Mouse (Mus musculus) liver, embryonic 15.5 days (tissue): ENCODE data around the gene Rnase12. TPM values are rescaled to one million over a fixed set of nuclear protein-coding genes. Genes with fewer than 3 reads are reported as not detected.
"Not testable (repeated sequence)": the region's sequence is repeated elsewhere in the genome, so short reads cannot be mapped to it uniquely, and the experiment has no call there.

ENCODE experiments used
- ATAC-seq: fragments of 200-750 bp; cut with Nextera tagmentation; 2 replicates; pipeline ENCODE4 v1.8.0; 2017; ENCODE audit warnings: moderate number of reproducible peaks, mild to moderate bottlenecking, moderate library complexity; ENCODE audit not compliant: insufficient read depth
- H3K27ac ChIP-seq: fragments of 300-500 bp; sonication (generic); replicated peaks from 2 replicates; pipeline ENCODE4 v1.5.1; 2015; ENCODE audit warnings: mild to moderate bottlenecking, inconsistent platforms
- H3K27me3 ChIP-seq: fragments of 300-500 bp; sonication (generic); 2 replicates; pipeline ENCODE4 v1.6.1; 2015; ENCODE audit warnings: mild to moderate bottlenecking, inconsistent platforms
- H3K36me3 ChIP-seq: fragments of 300-500 bp; sonication (generic); replicated peaks from 2 replicates; pipeline ENCODE4 v1.6.1; 2015; ENCODE audit warnings: moderate library complexity, mild to moderate bottlenecking, inconsistent platforms
- H3K4me1 ChIP-seq: fragments of 300-500 bp; sonication (generic); replicated peaks from 2 replicates; pipeline ENCODE4 v1.6.1; 2015; ENCODE audit warnings: inconsistent platforms
- H3K4me2 ChIP-seq: fragments of 300-500 bp; sonication (generic); 2 replicates; pipeline ENCODE4 v1.6.1; 2015; ENCODE audit warnings: moderate library complexity, mild to moderate bottlenecking, inconsistent platforms
- H3K4me3 ChIP-seq: fragments of 300-500 bp; sonication (generic); replicated peaks from 2 replicates; pipeline ENCODE4 v1.5.1; 2015; ENCODE audit warnings: mild to moderate bottlenecking, inconsistent platforms
- H3K9ac ChIP-seq: fragments of 300-500 bp; sonication (generic); 2 replicates; pipeline ENCODE4 v1.6.1; 2015; ENCODE audit warnings: moderate library complexity, mild to moderate bottlenecking, inconsistent platforms
- H3K9me3 ChIP-seq: fragments of 300-500 bp; sonication (generic); replicated peaks from 2 replicates; pipeline ENCODE4 v1.6.1; 2016; ENCODE audit warnings: inconsistent platforms
- WGBS: fragments of 180-500 bp; shearing (Covaris S2); methylation state at CpG from one replicate; pipeline ENCODE4 v1.1.7; 2015; ENCODE audit warnings: mixed read lengths; ENCODE audit not compliant: insufficient replicate concordance; 5-methylcytosine and 5-hydroxymethylcytosine counted together
- polyA plus RNA-seq: library from polyadenylated mRNA; unstranded; fragments of >200 nt; fragmentation: Nextera tagmentation; extraction: Ambion mirVana; gene quantifications from 2 replicates; pipeline ENCODE4 v1.2.1, GENCODE M21; 2015

Gene Rnase12
- polyA plus RNA-seq = 1.2 and 1.7 TPM in 2 replicates

GRCm38 (mm10) chr14:51057401-51057831 is at the start of gene Rnase12:
Rnase12 (minus strand) TSS chr14:51057661.
- no peaks in the 10 kb centered on the region for H3K27me3 ChIP-seq
- 7% methylated on average over 9 of the region's 9 CpGs for WGBS

DNA sequence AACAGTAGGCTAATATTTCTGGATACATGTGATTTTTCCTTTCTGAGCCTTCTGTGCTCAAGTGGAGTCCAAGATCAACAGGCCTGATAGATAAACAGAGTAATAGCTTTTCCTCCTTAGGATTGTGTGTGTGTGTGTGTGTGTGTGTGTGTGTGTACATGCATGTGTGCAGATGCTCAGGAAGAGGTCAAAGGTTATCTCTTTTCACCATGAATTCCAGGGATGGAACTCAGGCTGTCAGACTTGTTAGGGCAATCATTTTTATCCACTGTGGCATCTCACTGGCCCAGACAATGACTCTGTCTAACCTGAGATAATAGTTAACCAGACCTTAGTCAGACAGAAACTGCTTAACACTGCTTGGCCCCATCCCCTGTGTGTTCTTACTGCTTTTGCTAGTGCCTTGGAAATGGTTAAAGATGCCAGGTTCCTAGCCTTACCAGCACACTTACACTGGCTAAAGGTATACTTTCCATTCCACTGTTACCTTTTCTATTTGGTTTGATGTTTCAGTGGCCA is 49.0 kb upstream of the Rnase12 start:
- no peak overlapping the region for H3K4me3 ChIP-seq
- H3K36me3 ChIP-seq = no peaks in the 10 kb centered on the region
- no peak for ATAC-seq
- no peak overlapping the region for H3K9ac ChIP-seq
- H3K9me3 ChIP-seq = no peaks in the 10 kb centered on the region
- H3K27ac ChIP-seq = no peak overlapping the region
- no peaks in the 10 kb centered on the region for H3K27me3 ChIP-seq
- peaks cover 21% of the 10 kb centered on the region for H3K4me1 ChIP-seq
- H3K4me2 ChIP-seq = no peak overlapping the region

More at GRCm38 (mm10) chr14:51057401-51057831, at the start of gene Rnase12:
- Histone ChIP-seq H3K4me3 (no peak within 1 kb of the TSS), H3K4me1 (peaks cover 11% of the 10 kb centered on the region), H3K9me3 (no peaks in the 10 kb centered on the region), H3K36me3 (no peaks in the 10 kb centered on the region), H3K9ac (no peak within 1 kb of the TSS), H3K27ac (no peak within 1 kb of the TSS), H3K4me2 (peak within 1 kb of the TSS; percentile 8)
- ATAC-seq = peak; percentile 51; the same call in 1 of the 2 replicates

GRCm38 (mm10) chr14:51104366-51104765 is 46.9 kb upstream of the Rnase12 start:
- H3K4me2 ChIP-seq = no peak overlapping the region
- no peak overlapping the region for H3K4me3 ChIP-seq
- ATAC-seq = no peak
- no peaks in the 10 kb centered on the region for H3K27me3 ChIP-seq
- no peaks in the 10 kb centered on the region for H3K9me3 ChIP-seq
- H3K4me1 ChIP-seq = peaks cover 21% of the 10 kb centered on the region
- no peak overlapping the region for H3K9ac ChIP-seq
- H3K36me3 ChIP-seq = no peaks in the 10 kb centered on the region
- 69% methylated on average over 2 of the region's 2 CpGs for WGBS
- H3K27ac ChIP-seq = no peak overlapping the region

DNA sequence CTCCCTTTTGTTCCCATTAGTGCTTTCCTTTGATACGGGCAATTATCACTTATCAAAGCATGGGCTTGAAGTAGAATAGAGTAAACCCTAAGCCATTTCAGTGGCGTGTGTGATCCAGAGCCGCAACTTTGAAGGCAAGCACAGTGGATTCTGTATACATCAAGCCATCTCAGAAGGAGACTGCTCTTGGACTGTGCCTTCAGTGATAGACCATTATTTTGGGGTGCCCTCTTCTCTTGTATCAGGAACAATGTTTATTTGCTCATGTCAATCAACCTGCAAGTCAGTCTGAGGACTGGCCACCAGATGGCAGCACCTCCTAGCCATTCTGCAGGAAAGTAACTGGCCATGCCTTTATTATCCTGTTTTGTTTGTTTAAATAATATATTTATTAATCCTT is 45.8 kb upstream of the Rnase12 start:
- Histone ChIP-seq H3K9me3 (no peaks in the 10 kb centered on the region), H3K4me1 (peaks cover 24% of the 10 kb centered on the region), H3K27me3 (no peaks in the 10 kb centered on the region), H3K27ac (no peak overlapping the region), H3K36me3 (no peaks in the 10 kb centered on the region), H3K4me2 (no peak overlapping the region), H3K9ac (no peak overlapping the region), H3K4me3 (no peak overlapping the region)
- 70% methylated on average over 3 of the region's 3 CpGs for WGBS
- ATAC-seq = no peak; the same call in 1 of the 2 replicates

GRCm38 (mm10) chr14:51101284-51101683 is 43.8 kb upstream of the Rnase12 start:
- Histone ChIP-seq H3K27ac (no peak overlapping the region), H3K27me3 (no peaks in the 10 kb centered on the region), H3K4me3 (no peak overlapping the region), H3K4me2 (no peak overlapping the region), H3K4me1 (peaks cover 18% of the 10 kb centered on the region), H3K9me3 (no peaks in the 10 kb centered on the region), H3K36me3 (no peaks in the 10 kb centered on the region), H3K9ac (no peak overlapping the region)
- WGBS = 64% methylated on average over 9 of the region's 9 CpGs
- ATAC-seq = no peak

GRCm38 (mm10) chr14:51098921-51099320 is 41.5 kb upstream of the Rnase12 start:
- H3K27me3 ChIP-seq = no peaks in the 10 kb centered on the region

GRCm38 (mm10) chr14:51098300-51098699 is 40.8 kb upstream of the Rnase12 start:
- H3K4me2 ChIP-seq, H3K4me3 ChIP-seq, H3K27me3 ChIP-seq, ATAC-seq, H3K27ac ChIP-seq, H3K9me3 ChIP-seq, H3K36me3 ChIP-seq, H3K9ac ChIP-seq: not testable (repeated sequence)
- 34% methylated on average over 1 of the region's 1 CpGs for WGBS
- peaks cover 34% of the 10 kb centered on the region for H3K4me1 ChIP-seq

More at GRCm38 (mm10) chr14:51098921-51099320, 41.5 kb upstream of the Rnase12 start:
- Histone ChIP-seq H3K36me3 (no peaks in the 10 kb centered on the region), H3K4me1 (peaks cover 27% of the 10 kb centered on the region), H3K9me3 (no peaks in the 10 kb centered on the region), H3K4me3 (no peak overlapping the region), H3K9ac (no peak overlapping the region), H3K27ac (no peak overlapping the region), H3K4me2 (no peak overlapping the region)
- WGBS = 90% methylated on average over 11 of the region's 11 CpGs
- ATAC-seq = no peak

- WGBS = 44% methylated on average over 9 of the region's 9 CpGs
- Histone ChIP-seq H3K27me3 (peaks cover 4% of the 10 kb centered on the region; the same call in 1 of the 2 replicates), H3K36me3 (no peaks in the 10 kb centered on the region), H3K4me1 (peaks cover 49% of the 10 kb centered on the region), H3K4me3 (no peak overlapping the region), H3K9ac (no peak overlapping the region), H3K4me2 (peak overlapping the region; percentile 15), H3K27ac (no peak overlapping the region), H3K9me3 (no peaks in the 10 kb centered on the region)
- ATAC-seq = peak; percentile 53; the same call in 1 of the 2 replicates
Measured at GRCm38 (mm10) chr14:51095736-51096524, 38.5 kb upstream of the Rnase12 start.

GRCm38 (mm10) chr14:51094921-51095320 is 37.5 kb upstream of the Rnase12 start:
- peaks cover 58% of the 10 kb centered on the region for H3K4me1 ChIP-seq
- H3K9ac ChIP-seq = no peak overlapping the region
- peaks cover 4% of the 10 kb centered on the region; the same call in 1 of the 2 replicates for H3K27me3 ChIP-seq
- H3K9me3 ChIP-seq = no peaks in the 10 kb centered on the region
- H3K4me3 ChIP-seq = no peak overlapping the region
- 62% methylated on average over 6 of the region's 9 CpGs for WGBS
- H3K27ac ChIP-seq = no peak overlapping the region
- no peak overlapping the region for H3K4me2 ChIP-seq
- no peak for ATAC-seq
- no peaks in the 10 kb centered on the region for H3K36me3 ChIP-seq

DNA sequence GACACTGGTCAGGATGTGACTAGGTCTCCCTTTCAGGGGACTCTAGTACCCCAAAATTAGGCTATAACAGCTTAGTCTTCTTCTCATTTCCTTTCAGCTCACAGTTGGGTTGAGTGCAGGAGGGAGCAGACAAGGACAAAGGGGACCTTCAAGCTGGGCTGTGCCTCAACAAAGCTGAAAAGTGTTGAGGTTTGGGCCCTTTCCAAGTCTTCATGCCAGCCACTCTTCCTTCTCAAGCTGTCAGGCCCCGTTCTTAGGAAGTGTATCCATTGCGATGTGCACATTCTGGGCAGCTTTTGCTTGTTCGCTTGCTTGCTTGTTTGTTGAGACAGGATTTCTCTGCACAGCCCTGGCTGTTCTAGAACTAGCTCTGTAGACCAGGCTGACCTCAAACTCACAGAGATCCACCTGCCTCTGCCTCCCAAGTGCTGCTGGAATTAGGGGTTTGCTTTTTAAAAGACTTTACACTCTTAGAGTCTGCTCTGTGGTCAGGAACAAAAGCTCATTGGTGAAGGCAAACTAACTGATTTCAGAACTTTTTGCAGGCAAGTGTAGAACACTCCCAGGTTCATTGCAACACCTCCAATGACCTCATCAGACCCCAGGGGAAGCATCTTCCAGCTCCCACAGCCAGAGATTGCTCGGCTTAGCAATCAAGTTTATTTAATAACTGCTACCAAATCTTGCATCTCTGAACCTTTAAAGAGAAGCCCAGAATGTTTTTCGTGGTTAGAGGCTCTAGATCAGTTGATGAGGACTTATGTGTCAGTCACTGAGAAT is 36.8 kb upstream of the Rnase12 start:
- H3K36me3 ChIP-seq = no peaks in the 10 kb centered on the region
- WGBS = 53% methylated on average over 5 of the region's 5 CpGs
- H3K4me1 ChIP-seq = peaks cover 59% of the 10 kb centered on the region
- H3K27me3 ChIP-seq = peaks cover 4% of the 10 kb centered on the region; the same call in 1 of the 2 replicates
- 0 out of 2 replicates have a peak overlapping the region, but pooled peaks have one; percentile 5 for H3K27ac ChIP-seq
- no peak for ATAC-seq
- no peak overlapping the region for H3K9ac ChIP-seq
- no peaks in the 10 kb centered on the region for H3K9me3 ChIP-seq
- no peak overlapping the region for H3K4me2 ChIP-seq
- no peak overlapping the region for H3K4me3 ChIP-seq

GRCm38 (mm10) chr14:51093496-51093895 is 36.0 kb upstream of the Rnase12 start:
- 14% methylated on average over 3 of the region's 3 CpGs for WGBS

More at GRCm38 (mm10) chr14:51093496-51093895, 36.0 kb upstream of the Rnase12 start:
- no peak for ATAC-seq
- H3K27me3 ChIP-seq = peaks cover 4% of the 10 kb centered on the region; the same call in 1 of the 2 replicates
- H3K36me3 ChIP-seq = no peaks in the 10 kb centered on the region
- no peak overlapping the region for H3K4me3 ChIP-seq
- H3K4me1 ChIP-seq = peaks cover 64% of the 10 kb centered on the region
- H3K9me3 ChIP-seq = no peaks in the 10 kb centered on the region
- no peak overlapping the region for H3K9ac ChIP-seq
- H3K27ac ChIP-seq = 0 out of 2 replicates have a peak overlapping the region, but pooled peaks have one; percentile 5
- H3K4me2 ChIP-seq = no peak overlapping the region
